Mouse (Mus musculus) MEL (cell line): ENCODE results near the gene Chid1. TPM values are rescaled to one million over a fixed set of nuclear protein-coding genes. Genes with fewer than 3 reads are reported as not detected.

Experiments
- DNase-seq: peaks from one replicate; pipeline ENCODE4 v3.0.0; 2011; ENCODE audit warnings: low read depth, low spot score
- H3K27ac ChIP-seq: 2 replicates; pipeline ENCODE4 v1.5.1; 2012; ENCODE audit warnings: low read depth, mild to moderate bottlenecking, control low read depth, low read length, moderate library complexity; ENCODE audit not compliant: control insufficient read depth
- H3K27me3 ChIP-seq, 2 experiments: fragments of 150-350 bp in 1 of 2; sonication (generic) in 1 of 2; 2 replicates each; pipeline ENCODE4 v1.6.1; 2012; ENCODE audit warnings: low read length in 2 of 2, mild to moderate bottlenecking in 2 of 2, improper control_type of control experiment in 1 of 2, moderate library complexity in 1 of 2; ENCODE audit not compliant: insufficient read depth in 2 of 2, control insufficient read depth in 1 of 2
- H3K36me3 ChIP-seq, 2 experiments: 2 replicates each; pipeline ENCODE4 v1.6.1; 2012 to 2014; ENCODE audit warnings: low read length in 2 of 2, improper control_type of control experiment in 1 of 2, inconsistent platforms in 1 of 2, mild to moderate bottlenecking in 1 of 2; ENCODE audit not compliant: insufficient read depth in 2 of 2, control insufficient read depth in 1 of 2
- H3K4me1 ChIP-seq, 2 experiments: fragments of 150-350 bp in 1 of 2; sonication (generic) in 1 of 2; 2 replicates each; pipeline ENCODE4 v1.6.1; 2012; ENCODE audit warnings: low read length in 2 of 2, improper control_type of control experiment in 1 of 2, mild to moderate bottlenecking in 1 of 2; ENCODE audit not compliant: insufficient read depth in 2 of 2, control insufficient read depth in 1 of 2
- H3K4me3 ChIP-seq, 2 experiments: fragments of 150-350 bp in 1 of 2; sonication (generic) in 1 of 2; 2 replicates each; pipeline ENCODE4 v1.5.1; 2012; ENCODE audit warnings: low read depth in 2 of 2, low read length in 2 of 2, mild to moderate bottlenecking in 2 of 2, moderate library complexity in 2 of 2, control low read depth in 1 of 2, improper control_type of control experiment in 1 of 2; ENCODE audit not compliant: control insufficient read depth in 1 of 2, insufficient read depth in 1 of 2
- H3K79me2 ChIP-seq: 2 replicates; pipeline ENCODE4 v1.6.1; 2012; ENCODE audit warnings: mild to moderate bottlenecking, low read length, moderate library complexity; ENCODE audit not compliant: control insufficient read depth, poor library complexity, insufficient read depth
- H3K9ac ChIP-seq: 2 replicates; pipeline ENCODE4 v1.6.1; 2012; ENCODE audit warnings: low read depth, mild to moderate bottlenecking, control low read depth, low read length, moderate library complexity; ENCODE audit not compliant: control insufficient read depth, poor library complexity, severe bottlenecking
- H3K9me3 ChIP-seq: fragments of 150-350 bp; sonication (generic); replicated peaks from 2 replicates; pipeline ENCODE4 v1.6.1; 2012; ENCODE audit warnings: mild to moderate bottlenecking, low read length, improper control_type of control experiment, moderate library complexity; ENCODE audit not compliant: insufficient read depth
- BHLHE40 ChIP-seq: IDR thresholded peaks from 2 replicates; pipeline ENCODE4 v1.6.1; 2012; ENCODE audit warnings: low read depth, mild to moderate bottlenecking, inconsistent platforms, low read length, improper control_type of control experiment, borderline replicate concordance
- CHD1 ChIP-seq: IDR thresholded peaks from 2 replicates; pipeline ENCODE4 v1.6.1; 2012; ENCODE audit warnings: low read depth, mild to moderate bottlenecking, inconsistent platforms, low read length, improper control_type of control experiment
- ELF1 ChIP-seq: IDR thresholded peaks from 2 replicates; pipeline ENCODE4 v1.6.1; 2014; ENCODE audit warnings: low read depth, mild to moderate bottlenecking, inconsistent platforms, low read length, improper control_type of control experiment, moderate library complexity
- EP300 ChIP-seq, 2 experiments: IDR thresholded peaks; 2 replicates each; pipeline ENCODE4 v1.6.1; 2011; ENCODE audit warnings: improper control_type of control experiment in 2 of 2, low read length in 2 of 2, low read depth in 1 of 2, mild to moderate bottlenecking in 1 of 2
- GATA1 ChIP-seq: IDR thresholded peaks from 2 replicates; pipeline ENCODE4 v1.6.1; 2011; ENCODE audit warnings: low read depth, low read length, improper control_type of control experiment
- KAT2A ChIP-seq: conservative IDR thresholded peaks from 2 replicates; pipeline ENCODE4 v1.6.1; 2012; ENCODE audit warnings: low read depth, low read length, improper control_type of control experiment, inconsistent platforms
- MAFK ChIP-seq: IDR thresholded peaks from 2 replicates; pipeline ENCODE4 v1.6.1; 2011; ENCODE audit warnings: low read depth, mild to moderate bottlenecking, low read length, improper control_type of control experiment, borderline replicate concordance
- MAX ChIP-seq: IDR thresholded peaks from 2 replicates; pipeline ENCODE4 v1.6.1; 2011; ENCODE audit warnings: low read length, improper control_type of control experiment
- MAZ ChIP-seq: IDR thresholded peaks from 2 replicates; pipeline ENCODE4 v1.6.1; 2012; ENCODE audit warnings: low read depth, mild to moderate bottlenecking, inconsistent platforms, low read length, improper control_type of control experiment
- MYC ChIP-seq: IDR thresholded peaks from 2 replicates; pipeline ENCODE4 v1.6.1; 2011; ENCODE audit warnings: low read depth, mild to moderate bottlenecking, low read length, improper control_type of control experiment, moderate library complexity
- NRF1 ChIP-seq: IDR thresholded peaks from 2 replicates; pipeline ENCODE4 v1.6.1; 2014; ENCODE audit warnings: low read depth, mild to moderate bottlenecking, inconsistent platforms, low read length, improper control_type of control experiment, moderate library complexity; ENCODE audit not compliant: poor library complexity, insufficient read depth, severe bottlenecking
- POLR2A ChIP-seq, 2 experiments: IDR thresholded peaks; 2 replicates each; pipeline ENCODE4 v1.6.1; 2011 to 2012; ENCODE audit warnings: low read length in 2 of 2, mild to moderate bottlenecking in 2 of 2, control low read depth in 1 of 2, improper control_type of control experiment in 1 of 2, low read depth in 1 of 2, moderate library complexity in 1 of 2; ENCODE audit not compliant: control insufficient read depth in 1 of 2, insufficient read depth in 1 of 2, poor library complexity in 1 of 2
- POLR2AphosphoS2 ChIP-seq: IDR thresholded peaks from 2 replicates; pipeline ENCODE4 v1.6.1; 2011; ENCODE audit warnings: low read length, improper control_type of control experiment
- POLR2AphosphoS5 ChIP-seq: IDR thresholded peaks from 2 replicates; pipeline ENCODE4 v1.6.1; 2012; ENCODE audit warnings: low read depth, borderline replicate concordance, mild to moderate bottlenecking, inconsistent platforms, low read length, moderate library complexity, mixed read lengths
- RCOR1 ChIP-seq: IDR thresholded peaks from 2 replicates; pipeline ENCODE4 v1.6.1; 2012; ENCODE audit warnings: low read depth, mild to moderate bottlenecking, inconsistent platforms, low read length, improper control_type of control experiment
- TAL1 ChIP-seq: IDR thresholded peaks from 2 replicates; pipeline ENCODE4 v1.6.1; 2012; ENCODE audit warnings: mild to moderate bottlenecking, inconsistent platforms, low read length, moderate library complexity, mixed read lengths
- TCF12 ChIP-seq: IDR thresholded peaks from 2 replicates; pipeline ENCODE4 v1.6.1; 2014; ENCODE audit warnings: low read depth, mild to moderate bottlenecking, inconsistent platforms, low read length, improper control_type of control experiment, moderate library complexity
- ZC3H11A ChIP-seq: IDR thresholded peaks from 2 replicates; pipeline ENCODE4 v1.6.1; 2012; ENCODE audit warnings: low read depth, mild to moderate bottlenecking, inconsistent platforms, low read length, improper control_type of control experiment
- polyA plus RNA-seq, 2 experiments: library from polyadenylated mRNA; stranded (reverse) in 1 of 2; unstranded in 1 of 2; fragments of >175 nt in 1 of 2; fragments of >200 nt in 1 of 2; gene quantifications; 2 replicates each; pipeline versions ENCODE4 v1.2.1 to v1.2.4; 2012; ENCODE audit warnings: low replicate concordance in 2 of 2, low read depth in 1 of 2; ENCODE audit not compliant: insufficient read length in 2 of 2, insufficient read depth in 1 of 2, missing spikeins in 1 of 2
- total RNA-seq: library from RNA; depleted of rRNA; stranded (reverse); fragments of 300-350 nt; gene quantifications from 2 replicates; pipeline ENCODE4 v1.2.3, GENCODE M21; 2012

Chid1 gene
- total and polyA plus RNA-seq, 3 experiments, result 36.1 to 46.7 TPM; not detected in 1

DNA sequence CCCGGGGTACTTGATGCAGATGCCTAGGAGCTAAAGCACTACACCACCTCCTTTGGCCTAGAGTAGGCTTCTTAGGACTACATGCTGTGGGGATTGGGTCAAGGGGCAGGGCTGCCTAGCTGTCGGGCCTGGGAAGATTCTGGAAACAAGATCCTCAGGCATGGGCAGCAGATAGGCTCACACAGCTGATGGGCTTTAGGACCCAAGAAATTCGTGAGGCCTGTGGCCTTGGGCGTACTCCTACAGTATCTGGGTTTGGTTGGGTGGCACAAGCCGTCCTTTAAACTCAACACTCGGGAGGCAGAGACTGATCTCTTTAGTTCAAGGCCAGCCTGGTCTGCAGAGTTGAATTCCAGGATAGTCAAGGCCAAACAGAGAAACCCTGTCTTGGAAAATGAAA lies 67.4 kb downstream of the Chid1 start:
- Histone ChIP-seq H3K4me1 (peaks cover 3 to 25% of the 10 kb centered on the region in 2 experiments; a peak in 3 of 4 replicates), H3K79me2 (peaks cover 52% of the 10 kb centered on the region), H3K27me3 (no peaks in the 10 kb centered on the region), H3K9me3 (no peaks in the 10 kb centered on the region), H3K36me3 (peaks cover 0 to 18% of the 10 kb centered on the region in 2 experiments; a peak in 2 of 4 replicates), H3K27ac (no peak overlapping the region), H3K4me3 (no peak overlapping the region), H3K9ac (no peak overlapping the region)
- no peak for DNase-seq
- TF ChIP-seq ZC3H11A (no peak), POLR2A (IDR thresholded peaks at IDR 0.05; ENCODE audit: control insufficient read depth in 1 of 2, insufficient read depth in 1 of 2, low read depth in 1 of 2, low read length in 2 of 2, poor library complexity in 1 of 2) (peak in 1 of 2 experiments; percentile 11; a peak in 1 of 4 replicates)

DNA sequence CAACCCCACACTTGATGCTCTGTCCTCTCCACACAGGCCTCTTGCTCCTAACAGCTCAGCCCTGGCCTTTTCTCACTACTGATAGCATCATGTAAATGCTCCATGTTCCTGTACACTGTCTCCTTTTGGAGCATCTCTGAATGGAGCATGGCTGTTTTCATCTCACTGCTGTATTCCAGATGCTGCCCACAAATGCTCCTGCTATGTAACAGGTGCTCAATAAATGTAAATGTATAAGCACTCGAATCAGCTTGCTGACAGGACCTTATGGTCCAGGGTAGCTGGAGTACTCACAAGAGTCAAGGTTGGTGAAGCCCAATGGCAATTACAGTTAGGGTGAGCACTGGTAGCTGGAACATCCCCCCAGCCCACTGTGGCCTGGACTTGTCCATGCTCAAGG lies 68.4 kb downstream of the Chid1 start:
- Histone ChIP-seq H3K27me3 (no peaks in the 10 kb centered on the region), H3K27ac (no peak overlapping the region), H3K9ac (no peak overlapping the region), H3K4me3 (no peak overlapping the region), H3K79me2 (peaks cover 42% of the 10 kb centered on the region), H3K9me3 (no peaks in the 10 kb centered on the region), H3K36me3 (peaks cover 0 to 18% of the 10 kb centered on the region in 2 experiments; a peak in 2 of 4 replicates), H3K4me1 (peaks cover 8 to 27% of the 10 kb centered on the region in 2 experiments; a peak in 3 of 4 replicates)
- DNase-seq, result no peak
- TF ChIP-seq CHD1 (no peak), POLR2A (IDR thresholded peaks at IDR 0.05; ENCODE audit: control insufficient read depth in 1 of 2, insufficient read depth in 1 of 2, low read depth in 1 of 2, low read length in 2 of 2, poor library complexity in 1 of 2) (peak in 1 of 2 experiments; percentile 18; a peak in 1 of 4 replicates)

DNA sequence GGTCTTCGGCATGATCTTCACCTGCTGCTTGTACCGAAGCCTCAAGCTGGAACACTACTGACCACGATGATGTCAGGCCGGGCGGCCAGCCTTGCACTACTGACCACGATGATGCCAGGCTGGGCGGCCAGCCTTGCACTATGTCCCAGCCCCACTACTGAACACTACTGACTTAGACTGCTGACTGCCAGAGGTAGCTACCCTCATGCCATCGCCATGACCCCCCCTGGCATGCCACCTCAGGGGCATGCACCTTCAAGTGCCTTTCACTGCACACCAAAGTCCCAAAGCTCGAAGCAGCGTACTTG lies 69.1 kb downstream of the Chid1 start:
- Histone ChIP-seq H3K4me1 (peaks cover 8 to 32% of the 10 kb centered on the region in 2 experiments), H3K27me3 (no peaks in the 10 kb centered on the region), H3K36me3 (peaks cover 0 to 18% of the 10 kb centered on the region in 2 experiments; a peak in 2 of 4 replicates), H3K9ac (no peak overlapping the region), H3K4me3 (no peak overlapping the region), H3K27ac (no peak overlapping the region), H3K9me3 (no peaks in the 10 kb centered on the region), H3K79me2 (peaks cover 36% of the 10 kb centered on the region)
- no peak for DNase-seq
- TF ChIP-seq ELF1 (no peak), GATA1 (no peak), POLR2AphosphoS2 (no peak; the same call in 1 of the 2 replicates), KAT2A (no peak), MYC (no peak), NRF1 (no peak), TAL1 (no peak), MAFK (no peak), MAZ (no peak), TCF12 (no peak), POLR2AphosphoS5 (no peak), BHLHE40 (no peak), MAX (no peak), EP300 (IDR thresholded peaks at IDR 0.05; ENCODE audit: low read depth in 1 of 2, low read length in 2 of 2) (no peak), RCOR1 (no peak)
